Mouse (Mus musculus) megakaryocyte, adult 5-6 weeks (primary cell): ENCODE measurements around the gene Arpc3. TPM values are rescaled to one million over a fixed set of nuclear protein-coding genes. Genes with fewer than 3 reads are reported as not detected.
"Not testable (repeated sequence)": the region's sequence is repeated elsewhere in the genome, so short reads cannot be mapped to it uniquely, and the experiment has no call there.

ENCODE experiments used
- ATAC-seq: 2 replicates; pipeline ENCODE4 v1.8.0; 2016; ENCODE audit warnings: mild to moderate bottlenecking, inconsistent platforms; ENCODE audit not compliant: poor library complexity, severe bottlenecking
- total RNA-seq, 2 experiments: library from RNA; stranded (forward) in 1 of 2; stranded (reverse) in 1 of 2; fragments of 153-499, 151-499 nt in 1 of 2; fragments of 221-1000, 200-1000 nt in 1 of 2; gene quantifications; 2 replicates each; pipeline versions ENCODE4 v1.2.3 to v1.2.4; 2015 to 2017

Gene Arpc3
- total RNA-seq, 2 experiments from 2014 or later: 319 to 1,550 TPM

- ATAC-seq: no peak
These were observed 42.9 kb downstream of the Arpc3 start for GRCm38 (mm10) chr5:122434541-122434940.

- no peak for ATAC-seq
These were observed 47.9 kb downstream of the Arpc3 start for GRCm38 (mm10) chr5:122439400-122440094.

GRCm38 (mm10) chr5:122440095-122440630 is 48.5 kb downstream of the Arpc3 start:
- no peak for ATAC-seq

GRCm38 (mm10) chr5:122444492-122444891 is 52.8 kb downstream of the Arpc3 start:
- ATAC-seq: no peak

- no peak for ATAC-seq
These were observed 53.5 kb downstream of the Arpc3 start for GRCm38 (mm10) chr5:122445051-122445610.

GRCm38 (mm10) chr5:122447857-122448256 is 56.2 kb downstream of the Arpc3 start:
- no peak for ATAC-seq

GRCm38 (mm10) chr5:122448869-122449268 is 57.2 kb downstream of the Arpc3 start:
- no peak for ATAC-seq

- no peak for ATAC-seq
These were observed 58.3 kb downstream of the Arpc3 start for GRCm38 (mm10) chr5:122449946-122450345.

- ATAC-seq: no peak
These were observed 59.2 kb downstream of the Arpc3 start for GRCm38 (mm10) chr5:122450913-122451317.

- ATAC-seq: no peak
These were observed 59.6 kb downstream of the Arpc3 start for GRCm38 (mm10) chr5:122451324-122451723.

GRCm38 (mm10) chr5:122452194-122452593 is 60.5 kb downstream of the Arpc3 start:
- no peak for ATAC-seq

GRCm38 (mm10) chr5:122453188-122453587 is 61.5 kb downstream of the Arpc3 start:
- no peak for ATAC-seq

GRCm38 (mm10) chr5:122454442-122454841 is 62.8 kb downstream of the Arpc3 start:
- ATAC-seq: no peak

GRCm38 (mm10) chr5:122454883-122455282 is 63.2 kb downstream of the Arpc3 start:
- no peak for ATAC-seq

- no peak for ATAC-seq
These were observed 63.9 kb downstream of the Arpc3 start for GRCm38 (mm10) chr5:122455584-122455983.

GRCm38 (mm10) chr5:122457054-122457453 is 65.4 kb downstream of the Arpc3 start:
- not testable (repeated sequence) for ATAC-seq

- ATAC-seq: no peak
These were observed 66.4 kb downstream of the Arpc3 start for GRCm38 (mm10) chr5:122458066-122458465.

- no peak for ATAC-seq
These were observed 67.7 kb downstream of the Arpc3 start for GRCm38 (mm10) chr5:122459335-122459734.

- no peak for ATAC-seq
These were observed 69.0 kb downstream of the Arpc3 start for GRCm38 (mm10) chr5:122460656-122461055.

GRCm38 (mm10) chr5:122461431-122461830 is 69.8 kb downstream of the Arpc3 start:
- ATAC-seq: no peak
